8 mouse cellular contexts compared by ENCODE assay signal in genomic region chr12:22906156-22906555, GRCm38 (mm10).
A peak's percentile ranks its signal among the peaks of the same experiment; 100 is the strongest.
DNase-seq lines count a peak whose midpoint lies in the region; ATAC-seq lines count a peak whose summit lies in the region.
"Not testable (repeated sequence)": the region's sequence is repeated elsewhere in the genome, so short reads cannot be mapped to it uniquely, and the experiment has no call there.

No protein-coding gene starts in this region.

- not testable (repeated sequence) for H3K27ac ChIP-seq in embryonic facial prominence, embryonic 15.5 days (replicated peaks); heart, embryonic 16.5 days (ENCODE audit: low read length); kidney, embryonic 14.5 days (ENCODE audit: low read depth, low read length); limb, embryonic 13.5 days; midbrain, embryonic 13.5 days

- not testable (repeated sequence) for H3K36me3 ChIP-seq in embryonic facial prominence, embryonic 15.5 days; heart, embryonic 16.5 days (ENCODE audit: control insufficient read depth, insufficient read depth); kidney, embryonic 14.5 days (ENCODE audit: control insufficient read depth, insufficient read depth, low read length); limb, embryonic 13.5 days; midbrain, embryonic 13.5 days

- H3K4me1 ChIP-seq in embryonic facial prominence, embryonic 15.5 days; heart, embryonic 16.5 days (ENCODE audit: control insufficient read depth, insufficient read depth, low read length); kidney, embryonic 14.5 days (ENCODE audit: control insufficient read depth, insufficient read depth, low read length); limb, embryonic 13.5 days; midbrain, embryonic 13.5 days (replicated peaks): not testable (repeated sequence)

- peak overlapping the region; percentile 53 for H3K4me3 ChIP-seq in embryonic facial prominence, embryonic 15.5 days (replicated peaks)
- H3K4me3 ChIP-seq in heart, embryonic 16.5 days (ENCODE audit: low read length): peak overlapping the region; percentile 56
- peak overlapping the region; percentile 50 for H3K4me3 ChIP-seq in kidney, embryonic 14.5 days (ENCODE audit: low read length)
- H3K4me3 ChIP-seq in limb, embryonic 13.5 days: peak overlapping the region; percentile 56
- H3K4me3 ChIP-seq in midbrain, embryonic 13.5 days (replicated peaks): peak overlapping the region; percentile 51

- H3K27me3 ChIP-seq in embryonic facial prominence, embryonic 15.5 days; heart, embryonic 16.5 days (ENCODE audit: control insufficient read depth, insufficient read depth, low read length); kidney, embryonic 14.5 days (ENCODE audit: control insufficient read depth, insufficient read depth, low read length); limb, embryonic 13.5 days; midbrain, embryonic 13.5 days: not testable (repeated sequence)

- under 1% methylated on average over 51 of the region's 53 CpGs for WGBS in embryonic facial prominence, embryonic 15.5 days
- WGBS in heart, embryonic 16.5 days: under 1% methylated on average over 53 of the region's 53 CpGs
- 0% methylated on average over 29 of the region's 53 CpGs for WGBS in kidney, embryonic 14.5 days
- WGBS in limb, embryonic 13.5 days: under 1% methylated on average over 46 of the region's 53 CpGs
- under 1% methylated on average over 53 of the region's 53 CpGs for whole genome bisulfite sequencing in midbrain, embryonic 13.5 days

- not testable (repeated sequence) for H3K9ac ChIP-seq in embryonic facial prominence, embryonic 15.5 days
- H3K9ac ChIP-seq in heart, embryonic 16.5 days (ENCODE audit: low read length): peak overlapping the region; percentile 58
- peak overlapping the region; percentile 63 for H3K9ac ChIP-seq in kidney, embryonic 14.5 days (ENCODE audit: low read depth, low read length)
- peak overlapping the region; percentile 68 for H3K9ac ChIP-seq in limb, embryonic 13.5 days
- peak overlapping the region; percentile 57 for H3K9ac ChIP-seq in midbrain, embryonic 13.5 days (replicated peaks)

- H3K9me3 ChIP-seq in embryonic facial prominence, embryonic 15.5 days (replicated peaks); heart, embryonic 16.5 days (replicated peaks; ENCODE audit: control insufficient read depth, low read length); kidney, embryonic 14.5 days (ENCODE audit: control insufficient read depth, low read length); limb, embryonic 13.5 days; midbrain, embryonic 13.5 days: not testable (repeated sequence)

- not testable (repeated sequence) for ATAC-seq in embryonic facial prominence, embryonic 15.5 days (ENCODE audit: insufficient number of reproducible peaks, low FRiP score, low TSS enrichment, low read depth); heart, embryonic 16.5 days (replicated peaks; ENCODE audit: extremely low read depth, insufficient read depth, low FRiP score); limb, embryonic 13.5 days (ENCODE audit: low FRiP score, low read depth)
- 0 out of 2 replicates have a peak, but pooled peaks have one; percentile 68 for ATAC-seq in kidney, embryonic 14.5 days (ENCODE audit: low FRiP score, low TSS enrichment)
- peak; percentile 72; the same call in 1 of the 2 replicates for ATAC-seq in midbrain, embryonic 13.5 days

- peak overlapping the region; percentile 68 for H3K4me2 ChIP-seq in embryonic facial prominence, embryonic 15.5 days (replicated peaks)
- peak overlapping the region; percentile 68 for H3K4me2 ChIP-seq in heart, embryonic 16.5 days (ENCODE audit: low read depth, low read length)
- peak overlapping the region; percentile 47 for H3K4me2 ChIP-seq in kidney, embryonic 14.5 days (replicated peaks; ENCODE audit: low read depth, low read length)
- H3K4me2 ChIP-seq in limb, embryonic 13.5 days (replicated peaks): peak overlapping the region; percentile 65
- peak overlapping the region; percentile 55 for H3K4me2 ChIP-seq in midbrain, embryonic 13.5 days (replicated peaks)

- DNase-seq in adrenal gland, adult 18-20 months (ENCODE audit: low spot score in 2 of 2): peak; percentile 23 to 25
- peak; percentile 10 for DNase-seq in right cerebral cortex, postnatal 14 days
- peak; percentile 1 to 8 for DNase-seq in urinary bladder, adult 18-20 months (ENCODE audit: low spot score in 2 of 2)
